Mouse (Mus musculus): Measurements from ENCODE around the gene 1700109H08Rik. TPM values are rescaled to one million over a fixed set of nuclear protein-coding genes. Genes with fewer than 3 reads are reported as not detected.

1700109H08Rik gene
- polyA plus RNA-seq, 1 experiment from 2014 or later, result 3.2 TPM

DNA sequence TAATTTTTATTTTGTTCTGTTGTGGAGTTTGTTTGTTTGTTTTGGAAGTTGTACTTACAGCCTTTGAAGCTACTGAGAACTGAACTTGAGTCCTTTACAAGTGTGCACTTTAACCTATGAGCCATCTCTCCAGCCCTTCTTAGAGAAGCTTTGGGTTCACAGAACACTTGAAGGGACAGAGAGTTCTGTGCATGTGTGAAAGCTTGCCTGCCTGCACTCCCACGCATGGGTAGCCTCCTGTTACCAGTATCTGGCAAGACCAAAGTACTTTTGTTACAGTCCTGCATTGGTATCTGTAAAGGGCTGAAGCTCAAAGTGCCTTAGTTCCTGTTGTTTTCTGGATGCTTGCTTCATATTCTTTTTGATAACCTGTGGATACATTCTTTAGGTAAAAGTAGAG lies 25.1 kb upstream of the 1700109H08Rik start:
- Histone ChIP-seq H3K9ac (replicated peaks) (no peak overlapping the region), H3K9me3 (no peaks in the 10 kb centered on the region), H3K4me1 (peaks cover 22% of the 10 kb centered on the region), H3K36me3 (no peaks in the 10 kb centered on the region), H3K27ac (replicated peaks) (no peak overlapping the region), H3K4me2 (replicated peaks) (no peak overlapping the region), H3K4me3 (no peak overlapping the region), H3K27me3 (no peaks in the 10 kb centered on the region)
- no peak for ATAC-seq (replicated peaks)
- WGBS, result 94% methylated on average over 1 of the region's 1 CpGs

DNA sequence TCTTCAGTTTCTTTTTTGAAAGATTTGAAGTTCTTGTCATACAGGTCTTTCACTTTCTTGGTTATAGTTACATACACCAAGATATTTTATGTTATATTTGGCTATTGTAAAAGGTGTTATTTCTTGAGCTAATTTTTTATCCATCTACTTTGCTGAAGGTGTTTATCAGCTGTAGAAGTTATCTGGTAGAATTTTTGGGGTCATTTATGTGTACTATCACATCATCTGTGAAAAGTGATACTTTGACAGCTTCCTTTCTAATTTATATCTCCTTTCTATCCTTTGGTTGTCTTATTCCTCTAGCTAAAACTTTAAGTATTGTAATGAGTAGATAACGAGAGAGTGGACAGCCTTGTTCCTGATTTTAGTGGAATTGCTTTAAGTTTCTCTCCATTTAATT lies 19.9 kb upstream of the 1700109H08Rik start:
- no peak overlapping the region for H3K9ac ChIP-seq (replicated peaks)
- ATAC-seq (replicated peaks), result no peak
- H3K9me3 ChIP-seq, result no peaks in the 10 kb centered on the region

DNA sequence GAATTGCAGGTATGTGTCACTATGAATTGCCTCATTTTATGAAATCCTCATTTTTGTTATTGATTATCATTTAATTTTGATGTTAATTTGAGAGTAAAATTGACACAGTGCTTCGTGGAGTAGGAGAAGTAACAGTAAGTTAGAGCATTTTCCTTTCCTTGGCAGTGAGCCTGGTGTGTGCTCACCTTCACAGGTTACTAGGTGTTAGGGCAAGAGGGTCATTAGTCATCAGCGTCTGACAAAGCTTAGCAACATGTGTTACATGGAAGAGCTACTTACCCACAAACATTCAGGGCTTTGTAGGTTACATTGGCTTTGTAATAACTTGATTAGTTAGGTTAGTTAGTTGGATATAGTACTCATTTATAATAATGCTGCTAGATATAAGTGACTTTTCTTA lies 17.2 kb upstream of the 1700109H08Rik start:
- Histone ChIP-seq H3K4me2 (replicated peaks) (no peak overlapping the region), H3K9ac (replicated peaks) (no peak overlapping the region), H3K4me3 (no peak overlapping the region), H3K4me1 (no peaks in the 10 kb centered on the region), H3K27ac (replicated peaks) (no peak overlapping the region), H3K9me3 (no peaks in the 10 kb centered on the region), H3K27me3 (no peaks in the 10 kb centered on the region), H3K36me3 (peaks cover 32% of the 10 kb centered on the region)
- WGBS, result 90% methylated on average over 2 of the region's 2 CpGs
- no peak for ATAC-seq (replicated peaks)

More for the DNA sequence above, 19.9 kb upstream of the 1700109H08Rik start:
- Histone ChIP-seq H3K27me3 (no peaks in the 10 kb centered on the region), H3K36me3 (peaks cover 17% of the 10 kb centered on the region), H3K4me3 (no peak overlapping the region), H3K4me2 (replicated peaks) (no peak overlapping the region), H3K4me1 (no peaks in the 10 kb centered on the region), H3K27ac (replicated peaks) (no peak overlapping the region)
- WGBS, result 93% methylated on average over 1 of the region's 1 CpGs

DNA sequence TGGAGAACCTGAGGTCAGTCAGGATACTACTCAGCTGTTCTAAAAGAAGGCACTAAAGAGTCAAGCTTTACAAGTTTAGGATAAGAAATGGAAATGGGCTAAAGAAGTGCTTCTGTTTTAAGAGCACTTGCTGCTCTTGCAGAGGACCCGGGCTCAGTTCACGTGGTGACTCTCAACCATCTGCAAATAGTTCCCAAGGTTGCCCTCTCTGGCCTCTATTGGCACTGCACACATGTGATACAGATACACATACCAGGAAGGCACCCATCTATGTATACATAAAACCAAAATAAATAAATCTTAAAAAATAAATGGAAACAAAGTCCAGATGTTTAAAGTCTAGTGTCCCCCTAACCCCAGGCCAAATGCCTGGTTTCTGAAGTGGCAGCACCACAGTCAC lies 3.5 kb downstream of the 1700109H08Rik start:
- no peak overlapping the region for H3K9ac ChIP-seq (replicated peaks)
- H3K27ac ChIP-seq (replicated peaks), result no peak overlapping the region
- no peak for ATAC-seq (replicated peaks)
- no peak overlapping the region for H3K4me3 ChIP-seq
- WGBS, result 97% methylated on average over 2 of the region's 2 CpGs
- H3K27me3 ChIP-seq, result no peaks in the 10 kb centered on the region
- no peaks in the 10 kb centered on the region; the same call in 1 of the 2 replicates for H3K9me3 ChIP-seq
- peaks cover 93% of the 10 kb centered on the region for H3K36me3 ChIP-seq
- no peaks in the 10 kb centered on the region for H3K4me1 ChIP-seq
- H3K4me2 ChIP-seq (replicated peaks), result no peak overlapping the region

DNA sequence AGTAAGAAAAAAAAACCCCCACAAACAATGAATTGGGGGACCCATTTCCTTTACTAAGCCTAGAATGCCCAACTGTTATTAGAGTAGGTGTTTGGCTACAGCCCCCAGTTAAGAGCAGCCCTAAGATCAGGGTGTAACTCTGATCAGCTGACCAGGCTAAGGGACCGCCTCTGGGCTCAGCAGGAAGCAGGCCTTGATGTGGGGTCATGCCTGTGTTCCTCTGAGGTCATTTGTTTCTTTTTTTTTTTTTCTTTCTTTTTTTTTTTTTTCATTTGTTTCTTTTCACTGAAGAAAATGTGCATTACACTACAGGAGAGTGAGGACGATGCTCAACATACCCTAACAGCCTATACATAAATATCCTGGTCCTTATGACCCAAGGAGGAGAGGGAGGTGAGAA lies 6.6 kb downstream of the 1700109H08Rik start:
- no peak overlapping the region for H3K9ac ChIP-seq (replicated peaks)
- no peaks in the 10 kb centered on the region for H3K4me1 ChIP-seq
- H3K4me2 ChIP-seq (replicated peaks), result no peak overlapping the region
- no peaks in the 10 kb centered on the region; the same call in 1 of the 2 replicates for H3K9me3 ChIP-seq
- peaks cover 92% of the 10 kb centered on the region for H3K36me3 ChIP-seq
- no peak overlapping the region for H3K27ac ChIP-seq (replicated peaks)
- no peaks in the 10 kb centered on the region for H3K27me3 ChIP-seq
- H3K4me3 ChIP-seq, result no peak overlapping the region
- 93% methylated on average over 2 of the region's 2 CpGs for WGBS
- ATAC-seq (replicated peaks), result no peak

DNA sequence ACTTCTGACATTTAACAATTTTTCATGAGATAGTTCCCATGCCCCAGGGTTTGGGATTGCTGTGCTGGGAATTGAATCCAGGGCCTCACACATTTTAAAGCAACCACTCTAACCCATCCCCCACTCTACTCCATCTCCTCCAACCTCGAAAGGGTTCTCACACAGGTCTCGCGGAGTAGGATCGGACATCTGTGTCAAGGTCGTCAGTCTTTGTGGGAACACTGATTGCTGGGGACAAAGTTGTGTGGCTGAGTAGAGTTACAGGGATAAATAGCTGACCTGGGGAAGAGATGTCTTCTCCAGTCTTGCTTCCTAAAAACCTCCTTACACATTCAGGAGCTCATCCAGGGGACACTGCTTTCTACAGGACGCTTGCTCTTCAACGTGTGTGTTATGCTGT lies 7.7 kb downstream of the 1700109H08Rik start:
- Histone ChIP-seq H3K9me3 (no peaks in the 10 kb centered on the region; the same call in 1 of the 2 replicates), H3K4me3 (no peak overlapping the region), H3K9ac (replicated peaks) (no peak overlapping the region), H3K27me3 (no peaks in the 10 kb centered on the region), H3K4me1 (no peaks in the 10 kb centered on the region), H3K4me2 (replicated peaks) (no peak overlapping the region), H3K27ac (replicated peaks) (no peak overlapping the region), H3K36me3 (peaks cover 90% of the 10 kb centered on the region)
- no peak for ATAC-seq (replicated peaks)
- WGBS, result 94% methylated on average over 7 of the region's 7 CpGs

DNA sequence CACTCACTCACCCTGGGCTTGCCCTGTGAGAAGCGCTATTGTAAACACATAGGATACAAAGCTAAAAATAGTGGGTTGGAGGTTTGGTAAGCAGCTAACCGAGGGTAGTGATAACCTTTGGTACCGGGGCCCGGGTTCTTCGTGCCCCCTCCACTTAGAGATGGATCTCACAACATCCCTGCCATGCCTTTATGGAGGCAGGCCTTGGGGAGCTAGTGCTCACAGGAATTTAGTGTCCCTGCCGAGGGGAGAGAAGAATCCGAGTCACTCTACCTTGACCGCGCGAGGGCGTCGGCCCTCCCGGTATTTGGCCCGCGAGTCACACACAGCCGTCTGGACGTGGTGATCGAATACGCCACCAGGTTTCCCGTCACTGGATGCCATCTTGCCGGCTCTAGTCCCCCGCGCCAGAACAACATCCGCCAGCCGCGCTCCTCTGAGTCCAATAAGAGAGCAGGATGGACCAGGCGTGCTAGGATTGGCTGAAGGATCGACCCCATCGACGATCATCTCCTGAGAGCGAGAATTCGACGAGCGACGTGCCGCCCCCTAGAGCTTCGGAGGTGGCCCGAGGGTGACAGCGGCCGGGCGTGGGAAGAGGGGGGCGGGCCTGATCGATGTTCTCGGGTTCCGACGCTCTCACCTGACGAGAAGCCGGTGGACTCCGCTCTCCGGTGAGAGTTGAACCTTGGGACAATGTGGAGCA lies 24.5 kb downstream of the 1700109H08Rik start, which contains the start of gene Pex1:
Pex1 (plus strand) TSS at position 374 of the 706 bp plus-strand sequence.
- peak; percentile 99 for ATAC-seq (replicated peaks)

DNA sequence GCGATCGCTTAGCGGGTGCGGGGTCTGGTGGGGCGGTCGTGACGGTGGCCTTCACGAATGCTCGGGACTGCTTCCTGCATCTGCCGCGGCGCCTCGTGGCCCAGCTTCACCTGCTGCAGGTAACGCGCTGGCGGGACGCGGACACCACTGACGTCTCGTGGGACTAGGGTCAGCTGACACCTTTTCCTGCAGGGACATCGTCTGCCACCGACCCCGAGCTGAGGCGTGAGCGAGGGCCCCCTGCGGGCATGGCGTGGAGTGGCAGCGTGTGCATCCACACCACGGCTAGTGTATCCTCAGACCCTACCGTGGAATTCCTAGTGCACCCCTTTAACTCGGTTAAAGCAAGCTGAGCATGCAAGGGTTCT lies 25.0 kb downstream of the 1700109H08Rik start, which contains the start of gene Rbm48:
Rbm48 (minus strand) TSS at position 187 of the 368 bp plus-strand sequence.
- Histone ChIP-seq H3K4me3 (peak within 1 kb of the TSS; percentile 92), H3K4me2 (replicated peaks) (peak within 1 kb of the TSS; percentile 82), H3K9me3 (no peaks in the 10 kb centered on the region), H3K27ac (replicated peaks) (peak within 1 kb of the TSS; percentile 61), H3K36me3 (peaks cover 5% of the 10 kb centered on the region), H3K4me1 (peaks cover 22% of the 10 kb centered on the region), H3K27me3 (no peaks in the 10 kb centered on the region), H3K9ac (replicated peaks) (peak within 1 kb of the TSS; percentile 71)
- ATAC-seq (replicated peaks), result peak; percentile 86
- WGBS, result 0% methylated on average over 31 of the region's 31 CpGs

More for the DNA sequence above, 24.5 kb downstream of the 1700109H08Rik start, which contains the start of gene Pex1:
- Histone ChIP-seq H3K4me1 (peaks cover 22% of the 10 kb centered on the region), H3K4me2 (replicated peaks) (peak within 1 kb of the TSS; percentile 82), H3K9me3 (no peaks in the 10 kb centered on the region), H3K4me3 (peak within 1 kb of the TSS; percentile 92), H3K27ac (replicated peaks) (peak within 1 kb of the TSS; percentile 61), H3K36me3 (peaks cover 10% of the 10 kb centered on the region), H3K27me3 (no peaks in the 10 kb centered on the region), H3K9ac (replicated peaks) (peak within 1 kb of the TSS; percentile 71)
- under 1% methylated on average over 50 of the region's 50 CpGs for WGBS

DNA sequence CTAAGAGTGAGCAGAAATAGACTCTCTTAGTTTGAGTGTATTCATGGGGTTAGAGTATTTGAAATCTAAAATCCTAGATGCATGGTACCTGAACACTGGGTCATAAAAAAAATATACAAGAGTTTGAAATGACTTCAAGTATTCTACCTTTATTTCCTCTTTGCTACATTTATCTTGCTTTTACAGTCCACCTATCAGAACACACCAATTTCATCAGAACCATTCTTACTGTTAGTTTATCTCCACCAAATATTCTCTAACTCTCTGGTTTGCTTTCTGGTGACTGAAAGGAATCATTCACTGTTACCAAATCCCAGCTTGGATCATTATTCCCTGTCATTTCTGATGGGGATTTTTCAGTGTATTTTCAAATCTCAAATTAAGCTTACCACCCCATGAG lies 25.8 kb downstream of the 1700109H08Rik start:
- no peaks in the 10 kb centered on the region for H3K9me3 ChIP-seq
- peaks cover 22% of the 10 kb centered on the region for H3K4me1 ChIP-seq
- H3K27ac ChIP-seq (replicated peaks), result no peak overlapping the region
- ATAC-seq (replicated peaks), result no peak
- peak overlapping the region; percentile 92 for H3K4me3 ChIP-seq
- peak overlapping the region; percentile 75 for H3K4me2 ChIP-seq (replicated peaks)
- H3K36me3 ChIP-seq, result no peaks in the 10 kb centered on the region
- H3K27me3 ChIP-seq, result no peaks in the 10 kb centered on the region
- H3K9ac ChIP-seq (replicated peaks), result peak overlapping the region; percentile 71

DNA sequence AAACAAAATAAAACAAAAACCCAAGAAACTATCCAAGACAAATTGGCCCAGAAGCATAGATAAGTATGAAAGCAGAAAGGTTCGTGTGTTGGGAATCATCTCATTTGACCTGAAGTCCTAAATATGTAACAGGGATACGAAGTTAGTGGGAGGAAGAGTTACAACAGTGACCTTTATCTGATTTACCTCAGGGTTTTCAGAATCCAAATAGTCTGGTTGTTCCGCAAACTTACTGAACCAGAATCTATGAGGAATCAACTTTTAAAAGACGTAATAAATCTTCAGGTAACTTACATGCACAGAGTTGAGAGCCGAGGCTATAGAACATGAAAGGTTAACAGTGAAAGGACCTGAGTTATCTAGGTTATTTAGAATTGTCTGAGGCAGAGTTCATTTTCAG lies 27.4 kb downstream of the 1700109H08Rik start:
- Histone ChIP-seq H3K4me1 (peaks cover 22% of the 10 kb centered on the region), H3K9ac (replicated peaks) (no peak overlapping the region), H3K4me2 (replicated peaks) (no peak overlapping the region), H3K27me3 (no peaks in the 10 kb centered on the region), H3K4me3 (no peak overlapping the region), H3K27ac (replicated peaks) (no peak overlapping the region), H3K36me3 (no peaks in the 10 kb centered on the region), H3K9me3 (no peaks in the 10 kb centered on the region)
- whole genome bisulfite sequencing, result 94% methylated on average over 5 of the region's 5 CpGs
- no peak for ATAC-seq (replicated peaks)

DNA sequence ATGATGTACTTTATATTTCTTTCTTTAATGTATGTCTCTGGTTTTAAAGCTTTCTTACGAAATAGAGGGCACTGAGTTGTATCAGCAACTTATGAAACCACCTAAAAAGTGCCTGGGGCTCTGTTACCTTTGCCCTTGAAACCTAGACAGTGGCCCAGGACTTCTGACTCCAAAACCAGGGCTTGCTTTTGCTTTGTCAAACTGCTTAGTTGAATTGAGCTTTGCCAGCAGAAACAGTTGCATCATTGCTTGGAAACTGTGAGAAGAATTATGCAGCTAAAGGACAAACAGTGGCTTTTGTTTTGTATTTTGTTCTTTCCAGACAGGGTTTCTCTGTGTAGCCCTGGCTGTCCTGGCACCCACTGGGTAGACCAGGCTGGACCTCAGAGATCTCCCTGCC lies 28.9 kb downstream of the 1700109H08Rik start:
- ATAC-seq (replicated peaks), result no peak
- 91% methylated on average over 1 of the region's 1 CpGs for WGBS
- Histone ChIP-seq H3K4me3 (no peak overlapping the region), H3K9ac (replicated peaks) (no peak overlapping the region), H3K4me2 (replicated peaks) (no peak overlapping the region), H3K9me3 (no peaks in the 10 kb centered on the region), H3K4me1 (peaks cover 12% of the 10 kb centered on the region), H3K27ac (replicated peaks) (no peak overlapping the region), H3K36me3 (peaks cover 10% of the 10 kb centered on the region), H3K27me3 (no peaks in the 10 kb centered on the region)

DNA sequence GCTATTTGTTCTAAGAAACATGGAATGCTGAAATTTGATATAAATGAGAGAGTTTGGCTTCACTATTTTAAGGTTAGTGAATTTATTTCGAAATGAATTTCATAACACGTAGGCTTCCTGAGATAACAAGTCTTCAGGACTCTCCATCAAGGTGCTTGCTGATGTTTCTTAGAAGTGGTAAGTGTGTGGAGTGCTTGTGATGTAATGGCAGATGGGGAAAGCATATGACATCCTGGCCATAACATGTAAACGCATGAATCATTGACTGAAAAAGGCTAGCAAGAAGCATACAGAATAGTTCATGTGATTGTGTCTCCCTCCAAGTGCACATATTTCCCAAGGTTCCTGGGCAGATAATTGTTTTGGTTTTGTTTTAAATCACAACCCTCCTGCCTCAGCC lies 29.4 kb downstream of the 1700109H08Rik start:
- no peak for ATAC-seq (replicated peaks)
- no peak overlapping the region for H3K4me2 ChIP-seq (replicated peaks)
- no peaks in the 10 kb centered on the region for H3K9me3 ChIP-seq
- no peaks in the 10 kb centered on the region for H3K27me3 ChIP-seq
- H3K36me3 ChIP-seq, result peaks cover 14% of the 10 kb centered on the region
- no peak overlapping the region for H3K4me3 ChIP-seq
- peaks cover 10% of the 10 kb centered on the region for H3K4me1 ChIP-seq
- H3K9ac ChIP-seq (replicated peaks), result no peak overlapping the region
- WGBS, result 95% methylated on average over 3 of the region's 3 CpGs
- no peak overlapping the region for H3K27ac ChIP-seq (replicated peaks)

DNA sequence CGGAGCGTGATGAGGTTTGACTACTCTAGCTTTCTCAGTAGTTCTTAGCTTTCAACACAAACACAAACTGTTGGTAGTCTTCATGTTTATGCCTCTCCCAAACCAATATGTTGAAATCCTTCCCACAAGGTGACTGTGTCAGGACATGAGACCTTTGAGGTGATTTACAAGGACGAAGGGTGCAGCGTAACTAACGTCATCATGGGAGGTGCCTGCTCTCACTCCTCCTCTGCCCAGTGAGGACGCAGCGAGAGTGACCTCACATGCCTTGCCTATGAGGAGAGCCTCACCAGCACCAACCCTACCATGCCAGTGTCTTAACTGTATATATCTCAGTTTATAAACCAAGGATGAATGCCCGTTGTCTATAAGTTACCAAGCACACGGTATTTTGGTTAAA lies 35.7 kb downstream of the 1700109H08Rik start:
- WGBS, result 95% methylated on average over 9 of the region's 9 CpGs
- no peak for ATAC-seq (replicated peaks)

More for the DNA sequence above, 35.7 kb downstream of the 1700109H08Rik start:
- no peak overlapping the region for H3K9ac ChIP-seq (replicated peaks)
- H3K9me3 ChIP-seq, result no peaks in the 10 kb centered on the region
- no peaks in the 10 kb centered on the region for H3K27me3 ChIP-seq
- no peak overlapping the region for H3K27ac ChIP-seq (replicated peaks)
- H3K36me3 ChIP-seq, result peaks cover 53% of the 10 kb centered on the region
- H3K4me1 ChIP-seq, result no peaks in the 10 kb centered on the region
- no peak overlapping the region for H3K4me3 ChIP-seq
- no peak overlapping the region for H3K4me2 ChIP-seq (replicated peaks)

Measured in forebrain, embryonic 15.5 days (tissue).